Mouse (Mus musculus) hindbrain, embryonic 16.5 days (tissue): Measurements from ENCODE around the gene Tmem128. TPM values are rescaled to one million over a fixed set of nuclear protein-coding genes. Genes with fewer than 3 reads are reported as not detected.
A peak's percentile ranks its signal among the peaks of the same experiment; 100 is the strongest.

Source experiments
- ATAC-seq: fragments of 200-750 bp; cut with Nextera tagmentation; 2 replicates; pipeline ENCODE4 v1.8.0; 2017; ENCODE audit warnings: moderate TSS enrichment, moderate library complexity
- H3K27ac ChIP-seq: fragments of 300-500 bp; sonication (generic); 2 replicates; pipeline ENCODE4 v1.5.1; 2014; ENCODE audit warnings: low read depth, mild to moderate bottlenecking, control low read depth, low read length, moderate library complexity
- H3K27me3 ChIP-seq: fragments of 300-500 bp; sonication (generic); replicated peaks from 2 replicates; pipeline ENCODE4 v1.6.1; 2014; ENCODE audit warnings: low read length; ENCODE audit not compliant: control insufficient read depth, insufficient read depth
- H3K36me3 ChIP-seq: fragments of 300-500 bp; sonication (generic); 2 replicates; pipeline ENCODE4 v1.6.1; 2014; ENCODE audit warnings: mild to moderate bottlenecking, low read length, moderate library complexity, mixed read lengths; ENCODE audit not compliant: control insufficient read depth, insufficient read depth
- H3K4me1 ChIP-seq: fragments of 300-500 bp; sonication (generic); 2 replicates; pipeline ENCODE4 v1.6.1; 2014; ENCODE audit warnings: low read depth, low read length; ENCODE audit not compliant: control insufficient read depth, insufficient read depth
- H3K4me2 ChIP-seq: fragments of 300-500 bp; sonication (generic); 2 replicates; pipeline ENCODE4 v1.6.1; 2014; ENCODE audit warnings: mild to moderate bottlenecking, low read length, control low read depth, moderate library complexity
- H3K4me3 ChIP-seq: fragments of 300-500 bp; sonication (generic); 2 replicates; pipeline ENCODE4 v1.5.1; 2014; ENCODE audit warnings: mild to moderate bottlenecking, low read length, control low read depth, moderate library complexity
- H3K9ac ChIP-seq: fragments of 300-500 bp; sonication (generic); 2 replicates; pipeline ENCODE4 v1.6.1; 2014; ENCODE audit warnings: low read depth, mild to moderate bottlenecking, control low read depth, low read length, moderate library complexity
- H3K9me3 ChIP-seq: fragments of 300-500 bp; sonication (generic); 2 replicates; pipeline ENCODE4 v1.6.1; 2014; ENCODE audit warnings: mild to moderate bottlenecking, low read length, moderate library complexity; ENCODE audit not compliant: control insufficient read depth
- WGBS: fragments of 180-500 bp; shearing (Covaris S2); extraction: QIAGEN DNeasy Blood & Tissue Kit; methylation state at CpG from one replicate; pipeline ENCODE4 v1.1.7; 2014; 5-methylcytosine and 5-hydroxymethylcytosine counted together
- polyA plus RNA-seq: library from polyadenylated mRNA; unstranded; fragments of >200 nt; fragmentation: Nextera tagmentation; extraction: Ambion mirVana; gene quantifications from 2 replicates; pipeline ENCODE4 v1.2.1, GENCODE M21; 2015

Tmem128 gene
- polyA plus RNA-seq, 1 experiment from 2014 or later, result 89.3 TPM

DNA sequence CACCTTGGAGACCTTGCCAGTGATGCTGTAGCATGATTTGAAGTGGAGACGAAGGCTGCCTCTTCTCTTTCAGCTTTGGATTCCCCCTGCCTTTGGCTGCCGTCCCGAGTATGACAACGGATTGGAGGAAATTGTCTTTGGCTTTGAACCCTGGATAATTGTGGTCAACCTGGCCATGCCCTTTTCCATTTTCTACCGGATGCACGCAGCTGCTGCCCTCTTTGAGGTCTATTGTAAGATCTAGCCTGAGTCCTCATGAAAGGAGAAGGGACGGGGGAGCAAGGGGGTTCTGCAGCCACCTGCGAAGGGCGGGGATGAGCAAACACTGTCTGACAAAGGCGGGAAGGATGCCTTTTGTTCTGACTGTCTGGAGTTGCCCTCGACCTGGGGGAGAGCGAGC is 42.7 kb downstream of the Tmem128 start:
- Histone ChIP-seq H3K27ac (no peak overlapping the region), H3K9ac (no peak overlapping the region), H3K27me3 (no peaks in the 10 kb centered on the region), H3K9me3 (no peaks in the 10 kb centered on the region), H3K36me3 (no peaks in the 10 kb centered on the region), H3K4me1 (no peaks in the 10 kb centered on the region), H3K4me3 (no peak overlapping the region), H3K4me2 (no peak overlapping the region)
- ATAC-seq, result no peak
- WGBS, result 22% methylated on average over 12 of the region's 12 CpGs

DNA sequence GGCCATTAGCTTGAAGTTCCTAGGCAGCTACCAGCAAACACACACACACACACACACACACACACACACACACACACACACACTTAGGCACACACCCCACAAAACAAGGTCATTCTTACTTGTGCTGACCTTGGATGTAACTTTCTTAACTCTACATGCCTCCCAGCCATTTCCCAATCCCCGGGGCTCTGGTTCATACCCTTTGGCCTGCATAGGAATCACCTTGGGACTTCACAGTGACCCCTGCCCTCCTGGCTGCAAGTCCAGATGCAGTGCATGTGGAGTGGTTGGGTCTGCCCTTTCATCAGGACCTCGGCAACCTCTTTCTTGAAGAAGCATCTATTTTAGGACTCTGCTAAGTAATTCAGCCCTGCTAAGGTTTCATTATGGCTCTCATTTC is 45.3 kb downstream of the Tmem128 start:
- Histone ChIP-seq H3K27ac (no peak overlapping the region), H3K9ac (no peak overlapping the region), H3K36me3 (no peaks in the 10 kb centered on the region), H3K9me3 (no peaks in the 10 kb centered on the region), H3K4me1 (no peaks in the 10 kb centered on the region), H3K4me2 (no peak overlapping the region), H3K27me3 (peaks cover 5% of the 10 kb centered on the region; the same call in 1 of the 2 replicates), H3K4me3 (no peak overlapping the region)
- 88% methylated on average over 2 of the region's 2 CpGs for WGBS
- ATAC-seq, result no peak

DNA sequence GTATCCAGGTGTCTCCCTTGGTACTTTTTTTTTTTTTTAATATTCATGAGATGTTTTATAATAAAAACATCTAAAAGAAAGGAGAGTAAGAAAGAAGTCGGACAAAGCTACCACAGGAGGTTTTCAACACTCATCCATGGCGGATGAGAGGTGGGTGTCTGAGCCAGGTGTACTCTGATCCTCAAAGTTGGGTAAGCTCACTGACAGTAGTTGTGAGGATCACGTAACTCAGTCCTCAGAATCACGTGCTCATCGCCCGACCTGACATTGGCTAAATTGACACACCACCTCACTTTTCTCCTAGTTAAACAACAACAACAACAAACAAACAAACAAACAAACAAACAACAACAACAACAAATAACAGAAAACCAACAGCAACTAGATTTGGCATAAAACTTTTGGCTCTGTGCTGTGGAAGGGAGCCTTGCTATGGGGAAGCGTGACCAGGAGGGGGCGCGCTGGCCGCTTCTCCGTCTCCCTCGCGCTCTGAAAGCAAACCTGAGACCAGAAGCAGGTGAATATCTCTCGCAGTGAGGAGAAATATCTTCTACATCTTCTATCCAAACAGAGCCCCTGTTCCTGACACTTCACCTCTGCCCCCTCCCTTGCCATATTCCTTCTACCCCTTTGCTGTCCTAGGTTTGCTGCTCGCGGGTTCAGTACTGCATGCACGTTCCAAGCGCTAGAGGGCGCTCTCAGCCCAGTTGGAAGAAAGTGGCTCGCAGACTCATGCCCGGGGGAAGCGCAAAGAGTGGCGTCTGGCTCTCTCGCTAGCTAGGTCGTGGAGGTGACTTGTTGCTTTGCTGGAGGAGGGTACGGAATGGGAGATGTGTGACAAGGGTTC is 47.5 kb downstream of the Tmem128 start:
- WGBS, result 10% methylated on average over 26 of the region's 26 CpGs
- Histone ChIP-seq H3K4me1 (no peaks in the 10 kb centered on the region), H3K27ac (no peak overlapping the region), H3K4me2 (peak overlapping the region; percentile 71), H3K36me3 (no peaks in the 10 kb centered on the region), H3K27me3 (peaks cover 5% of the 10 kb centered on the region; the same call in 1 of the 2 replicates), H3K4me3 (peak overlapping the region; percentile 39), H3K9ac (peak overlapping the region; percentile 52), H3K9me3 (no peaks in the 10 kb centered on the region)
- ATAC-seq, result peak; percentile 95

DNA sequence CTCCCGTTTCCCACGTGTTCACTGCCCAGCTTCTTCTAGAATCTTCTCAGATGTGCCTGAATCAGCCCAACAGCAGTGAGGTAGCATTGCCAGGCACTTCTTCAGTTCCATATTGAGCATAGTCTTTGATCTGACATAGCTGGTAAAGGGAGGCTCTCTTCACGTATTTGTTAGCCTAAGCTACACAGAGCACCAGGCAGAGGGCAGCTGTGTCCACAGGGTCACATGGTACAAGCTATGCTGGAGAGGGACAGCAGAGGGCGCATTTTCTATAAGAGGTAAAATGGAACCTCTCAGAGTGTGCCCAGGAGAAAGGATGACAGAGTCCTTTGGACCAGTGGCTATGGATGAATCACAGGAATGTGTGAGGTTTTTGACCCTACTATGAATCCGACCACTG is 48.9 kb downstream of the Tmem128 start:
- WGBS, result 59% methylated on average over 5 of the region's 5 CpGs
- peaks cover 5% of the 10 kb centered on the region; the same call in 1 of the 2 replicates for H3K27me3 ChIP-seq
- 0 out of 2 replicates have a peak, but pooled peaks have one; percentile 25 for ATAC-seq

DNA sequence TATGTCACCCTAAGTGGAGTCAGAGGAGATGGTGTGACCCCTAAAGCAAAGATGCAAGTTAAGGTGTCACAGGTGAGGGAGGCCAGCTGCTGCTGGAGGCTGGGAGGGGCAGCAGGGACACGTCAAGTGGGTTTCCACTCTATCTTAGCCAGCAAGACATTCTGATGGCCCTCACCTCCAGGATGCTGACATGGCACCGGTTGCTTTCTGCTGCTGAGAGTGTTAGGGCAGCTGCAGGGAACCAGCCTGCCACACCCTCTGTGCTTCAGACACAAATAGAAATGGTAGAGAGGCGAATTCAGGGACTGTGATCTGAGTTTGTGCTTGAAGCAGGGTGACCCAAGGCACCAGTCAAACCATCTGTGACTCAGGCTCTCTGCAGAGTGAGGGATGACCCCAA is 49.8 kb downstream of the Tmem128 start:
- no peaks in the 10 kb centered on the region for H3K9me3 ChIP-seq
- peaks cover 5% of the 10 kb centered on the region; the same call in 1 of the 2 replicates for H3K27me3 ChIP-seq
- H3K36me3 ChIP-seq, result no peaks in the 10 kb centered on the region
- no peak overlapping the region for H3K9ac ChIP-seq
- WGBS, result 73% methylated on average over 3 of the region's 3 CpGs
- H3K27ac ChIP-seq, result no peak overlapping the region
- ATAC-seq, result no peak
- H3K4me2 ChIP-seq, result no peak overlapping the region
- H3K4me1 ChIP-seq, result no peaks in the 10 kb centered on the region
- H3K4me3 ChIP-seq, result no peak overlapping the region

More for the DNA sequence above, 48.9 kb downstream of the Tmem128 start:
- Histone ChIP-seq H3K4me1 (no peaks in the 10 kb centered on the region), H3K27ac (no peak overlapping the region), H3K4me3 (no peak overlapping the region), H3K36me3 (no peaks in the 10 kb centered on the region), H3K9ac (no peak overlapping the region), H3K9me3 (no peaks in the 10 kb centered on the region), H3K4me2 (no peak overlapping the region)

Other genes starting within 250 kb of the Tmem128 start
- 36.5 and 38.5 TPM in 2 replicates for gene Stx18, start 221.4 kb upstream of the Tmem128 start, polyA plus RNA-seq
- gene Nsg1, start 100.3 kb upstream of the Tmem128 start, polyA plus RNA-seq, result 1,495 and 1,654 TPM in 2 replicates
- gene Zbtb49, start 39.7 kb upstream of the Tmem128 start, polyA plus RNA-seq, result 16.9 and 17.9 TPM in 2 replicates
- gene Lyar, start 39.7 kb upstream of the Tmem128 start, polyA plus RNA-seq, result 36.7 and 37.9 TPM in 2 replicates
- 0.07 TPM in 1 of 2 replicates, not detected in the other for gene Otop1, start 15.8 kb downstream of the Tmem128 start, polyA plus RNA-seq
- 1.1 TPM in 2 replicates for gene Drd5, start 59.2 kb downstream of the Tmem128 start, polyA plus RNA-seq
- gene Slc2a9, start 243.0 kb downstream of the Tmem128 start, polyA plus RNA-seq, result 0.44 and 0.77 TPM in 2 replicates